Mouse (Mus musculus): ENCODE measurements at regions not wholly inside any gene's neighbourhood (a gene's known extent, or its start where the extent isn't known, plus 50 kb on each side); places are given as distances from the start of the nearest gene placed in this dataset.
A peak's percentile ranks its signal among the peaks of the same experiment; 100 is the strongest.

DNA sequence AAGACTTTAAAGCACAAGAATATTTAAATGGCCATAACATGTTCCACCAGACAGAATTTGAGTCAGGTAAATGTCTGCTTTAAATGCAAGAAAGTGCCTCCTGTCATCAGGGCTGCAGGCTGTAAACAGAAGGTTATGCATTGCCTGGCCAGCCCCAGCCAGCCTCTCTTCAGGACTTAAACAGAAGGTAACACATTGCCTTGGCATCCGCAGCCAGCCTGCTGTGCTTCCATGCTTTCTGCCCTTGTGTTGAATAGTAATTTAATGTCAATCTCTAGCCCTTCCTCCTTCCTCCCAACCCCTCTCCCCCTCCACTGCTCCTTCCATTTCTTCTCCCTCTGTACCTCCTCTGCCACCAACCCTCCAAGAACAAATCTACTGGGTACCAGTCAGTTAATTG lies 362.4 kb upstream of the Prickle1 start:
- DNase-seq: no peak

DNA sequence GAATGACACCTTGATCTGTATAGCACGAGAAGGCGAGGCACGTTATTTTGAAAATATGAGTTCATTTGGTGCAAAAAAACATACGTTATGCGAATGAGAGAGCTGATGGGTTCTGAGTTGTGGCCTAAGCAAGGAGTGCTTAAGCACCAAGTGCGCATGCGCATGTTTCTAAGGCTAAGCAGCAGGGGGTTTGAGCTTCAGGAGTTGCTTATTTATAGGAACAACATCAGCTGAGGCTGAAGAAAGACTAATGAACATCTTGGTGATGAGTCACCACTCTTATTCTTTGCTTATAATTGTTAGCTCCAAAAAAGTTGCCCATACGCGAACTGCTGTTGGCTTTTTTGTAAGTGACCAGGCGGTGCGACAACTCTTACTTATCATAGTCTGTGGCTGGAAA lies 361.1 kb upstream of the Prickle1 start:
- no peak for DNase-seq

DNA sequence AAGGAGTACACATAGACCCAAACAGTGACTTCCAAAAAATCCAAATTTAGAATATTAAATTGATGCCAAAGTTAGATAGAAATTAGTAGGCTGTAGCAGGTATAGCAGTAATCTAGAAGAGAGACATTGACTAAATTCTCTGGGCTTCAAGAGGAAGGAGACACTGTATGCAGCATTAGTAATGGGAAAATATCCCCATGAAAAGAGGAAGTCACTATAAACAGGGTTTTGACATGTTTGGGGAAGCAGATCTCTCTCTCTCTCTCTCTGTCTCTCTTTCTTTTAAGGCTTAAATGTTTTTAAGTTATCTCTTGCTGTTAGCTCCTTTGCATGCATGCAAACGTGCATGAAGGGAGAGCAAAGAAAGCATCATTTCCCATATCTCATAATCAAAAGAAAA lies 357.9 kb upstream of the Prickle1 start:
- no peak for DNase-seq

DNA sequence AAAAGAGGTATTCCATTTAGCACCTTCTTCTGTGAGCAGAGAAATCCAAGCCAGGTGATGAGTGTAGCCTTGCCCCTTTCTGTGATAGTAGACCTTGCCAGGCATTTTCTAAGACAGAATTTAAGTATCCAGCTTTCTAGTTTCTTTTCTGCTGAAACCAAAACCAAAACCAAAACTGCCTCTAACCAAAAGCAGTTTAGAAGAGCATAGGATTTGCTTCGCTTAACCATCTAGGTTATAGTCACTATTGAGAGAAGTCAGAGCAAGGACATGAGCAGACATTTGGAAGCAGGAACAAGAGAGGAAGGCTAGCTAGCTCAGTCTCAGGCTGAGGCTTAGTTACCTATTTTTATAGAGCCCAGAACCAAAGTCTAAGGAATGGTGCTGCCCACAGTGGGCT lies 354.8 kb upstream of the Prickle1 start:
- DNase-seq: no peak

DNA sequence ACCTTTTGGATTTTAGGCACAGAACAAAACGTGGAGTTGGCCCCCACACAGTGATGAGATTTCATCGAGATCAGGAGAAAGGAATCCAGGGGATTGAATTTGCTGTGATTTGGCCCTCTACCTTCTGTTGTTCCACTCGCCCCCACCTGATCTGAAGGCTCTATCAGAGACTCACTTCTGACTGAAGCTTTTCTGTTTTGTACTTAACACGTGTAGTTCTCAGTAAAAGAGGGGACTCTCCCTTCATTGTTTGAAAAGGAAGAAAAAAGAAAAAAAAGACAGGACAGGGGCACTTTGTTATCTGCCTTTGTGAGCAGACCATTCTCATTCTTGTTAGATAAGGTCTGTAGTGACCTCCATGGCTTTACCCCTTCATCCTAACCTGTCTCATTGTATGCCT lies 353.2 kb upstream of the Prickle1 start:
- DNase-seq: no peak

DNA sequence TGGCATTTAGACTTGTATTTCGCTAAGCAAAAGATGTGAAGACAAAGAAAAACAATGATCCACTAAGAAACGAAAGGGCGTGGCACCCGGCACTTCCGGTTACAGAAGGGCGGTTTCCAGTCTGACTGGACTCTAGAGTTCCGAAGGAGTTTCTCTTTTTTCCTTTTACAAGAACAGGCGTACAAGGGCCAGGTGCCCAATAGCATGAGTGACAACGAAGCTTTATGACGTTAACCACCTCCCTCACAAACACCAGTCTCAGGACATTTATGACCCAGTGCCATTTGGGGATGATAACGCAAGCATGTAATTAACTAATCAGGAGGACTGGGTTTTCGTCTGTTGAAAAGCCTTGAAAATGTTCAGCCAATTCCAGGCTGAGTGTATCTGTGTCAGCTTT lies 347.9 kb upstream of the Prickle1 start:
- DNase-seq: no peak

DNA sequence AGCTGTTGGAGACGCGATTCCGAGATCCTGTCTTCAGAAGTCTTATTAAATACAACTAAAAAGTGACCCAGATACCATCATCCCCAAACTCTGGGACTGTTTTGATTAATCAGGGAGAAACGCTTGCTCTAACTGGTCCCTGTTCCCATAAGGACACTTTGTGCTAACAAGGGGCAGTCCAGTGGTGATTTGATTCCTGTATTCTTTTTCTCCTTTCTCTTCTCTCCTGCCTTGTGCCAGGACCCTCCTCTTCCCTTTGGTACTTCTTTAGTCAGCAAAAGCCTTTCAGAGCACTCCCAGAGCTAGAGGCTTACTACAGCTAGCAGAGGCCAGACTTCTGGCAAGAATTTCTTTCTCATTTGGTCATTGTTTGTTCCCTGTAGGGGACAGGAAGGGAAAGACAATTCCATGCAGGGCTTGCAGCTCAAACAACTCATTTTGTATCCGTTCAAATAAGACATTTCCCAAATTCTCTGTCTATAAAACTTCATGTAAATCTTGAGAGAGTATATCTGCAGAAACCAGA lies 337.3 kb upstream of the Prickle1 start:
- DNase-seq: no peak

DNA sequence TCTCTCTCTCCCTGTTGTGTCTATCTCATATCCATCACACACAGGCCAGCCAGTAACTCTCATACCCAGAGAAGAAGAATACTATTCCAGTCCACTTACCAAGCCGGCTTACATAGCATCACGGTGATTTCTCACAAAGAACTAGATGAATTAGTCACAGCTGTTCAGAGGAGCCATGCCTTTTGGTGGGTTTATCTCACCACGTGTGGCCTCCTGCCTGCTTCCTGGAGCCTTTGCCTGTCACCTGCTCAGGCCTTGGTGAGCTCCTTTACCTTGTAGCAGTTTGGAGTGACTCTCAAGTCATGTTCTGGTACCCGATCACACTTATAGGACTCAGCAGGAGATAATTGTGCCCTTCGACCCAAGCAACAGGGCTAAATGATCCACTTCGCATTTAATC lies 331.2 kb upstream of the Prickle1 start:
- no peak for DNase-seq

DNA sequence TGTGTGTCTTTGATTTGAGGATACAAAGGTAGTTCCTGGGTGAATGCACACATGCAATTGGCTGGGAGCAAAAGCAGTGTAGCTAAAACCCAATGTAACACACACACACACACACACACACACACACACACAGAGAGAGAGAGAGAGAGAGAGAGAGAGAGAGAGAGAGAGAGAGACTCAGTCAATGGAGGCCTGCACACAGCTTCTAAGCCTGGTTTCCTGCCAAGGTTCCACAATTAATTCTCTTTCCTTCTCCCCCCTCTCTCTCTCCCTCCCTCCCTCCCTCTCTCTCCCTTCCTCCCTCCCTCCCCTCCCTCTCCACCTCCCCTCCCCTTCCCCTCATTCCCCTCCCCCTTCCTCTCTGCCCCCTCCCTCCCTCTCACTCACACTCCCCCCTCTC lies 330.6 kb upstream of the Prickle1 start:
- DNase-seq: no peak

DNA sequence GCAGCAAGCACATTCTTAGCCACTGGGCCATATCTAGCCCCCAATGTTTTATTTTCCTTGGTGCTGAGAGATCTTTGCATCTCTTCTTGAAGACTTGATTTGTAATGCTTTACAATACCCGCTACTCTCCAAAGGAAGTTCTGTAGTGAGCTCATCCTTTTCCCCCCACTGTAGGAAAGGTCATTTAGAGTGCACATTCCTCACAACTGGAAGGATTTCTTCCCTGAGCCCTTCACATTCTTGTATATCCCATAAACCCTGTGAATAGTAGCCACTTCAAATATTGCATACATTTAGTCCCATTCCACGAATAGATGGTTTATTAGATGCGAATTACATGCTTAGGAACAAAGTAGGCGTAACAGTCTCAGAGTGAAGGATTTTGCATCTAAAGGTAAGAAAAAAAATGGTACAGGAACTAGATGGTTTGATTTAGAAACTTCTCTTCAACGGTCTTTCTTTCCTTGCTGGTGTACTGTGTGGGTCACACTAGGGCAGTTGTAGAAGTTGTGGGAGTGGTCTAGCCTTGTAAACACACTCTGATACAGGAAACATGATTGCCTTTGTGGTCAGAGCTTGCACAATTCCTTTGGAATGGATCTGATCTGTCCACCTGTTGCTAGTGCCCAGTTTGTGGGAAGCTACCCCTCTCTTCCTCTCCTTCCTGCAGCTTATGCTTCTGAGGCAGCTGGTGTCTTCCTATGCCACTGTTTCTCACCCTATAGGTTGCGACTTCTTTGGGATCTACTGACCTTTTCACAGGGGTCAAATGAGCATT lies 326.0 kb upstream of the Prickle1 start:
- DNase-seq: no peak

DNA sequence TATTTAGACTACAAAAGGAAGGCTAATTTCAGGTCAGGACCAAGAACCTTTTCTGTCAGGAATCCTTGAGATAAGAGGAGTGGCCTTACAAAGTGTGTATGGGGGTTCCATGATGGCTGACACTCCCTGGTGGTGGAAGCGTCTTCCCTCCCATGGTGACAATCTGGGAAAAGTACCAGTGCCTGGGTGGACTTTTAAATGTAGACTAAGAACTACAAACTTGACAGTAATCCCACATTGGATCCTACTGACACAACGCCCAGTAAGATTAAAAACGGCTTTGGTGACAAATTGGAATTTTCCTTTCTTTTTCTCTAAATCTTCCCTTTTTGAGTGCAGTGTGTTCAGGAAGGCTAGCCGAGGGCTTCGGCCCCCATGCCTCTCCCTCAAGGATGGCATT lies 325.3 kb upstream of the Prickle1 start:
- no peak for DNase-seq

DNA sequence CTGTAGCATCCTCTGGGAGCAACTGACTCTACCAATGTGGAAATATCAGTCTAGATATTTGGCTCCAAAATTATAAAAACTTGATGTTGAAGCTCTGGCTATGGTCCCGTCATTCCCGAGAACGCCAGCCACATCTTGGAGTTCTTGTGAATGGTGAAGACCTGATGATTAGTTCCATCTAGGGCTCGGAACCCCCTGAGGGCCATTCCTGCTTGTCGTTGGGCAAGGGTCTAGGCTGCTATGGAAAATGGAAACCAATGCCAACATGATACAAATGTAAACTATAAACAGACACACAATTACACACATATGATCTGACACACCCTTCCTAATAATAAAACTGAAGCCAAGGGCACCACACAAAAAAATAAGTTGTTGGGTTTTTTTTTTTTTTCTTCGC lies 323.9 kb upstream of the Prickle1 start:
- DNase-seq: no peak

DNA sequence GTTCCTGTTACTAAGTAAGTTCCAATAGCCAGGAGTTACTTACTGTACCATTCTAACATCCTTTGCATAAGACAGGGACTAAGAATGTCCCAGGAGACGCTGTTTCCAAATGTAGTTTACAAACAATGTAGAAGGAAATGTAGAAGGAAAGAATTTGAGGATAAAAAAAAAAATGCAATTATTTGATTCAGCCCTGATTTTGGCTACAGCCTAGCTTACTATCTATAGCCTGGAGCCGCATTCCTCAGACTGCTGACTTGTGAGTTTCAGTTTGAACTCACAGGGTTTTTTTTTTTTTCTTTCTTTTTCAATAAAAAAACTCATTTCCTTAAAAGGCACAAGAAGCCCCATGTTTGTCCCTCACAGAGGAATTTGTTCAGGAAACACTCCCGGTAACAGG lies 321.2 kb upstream of the Prickle1 start:
- peak; percentile 24 for DNase-seq

DNA sequence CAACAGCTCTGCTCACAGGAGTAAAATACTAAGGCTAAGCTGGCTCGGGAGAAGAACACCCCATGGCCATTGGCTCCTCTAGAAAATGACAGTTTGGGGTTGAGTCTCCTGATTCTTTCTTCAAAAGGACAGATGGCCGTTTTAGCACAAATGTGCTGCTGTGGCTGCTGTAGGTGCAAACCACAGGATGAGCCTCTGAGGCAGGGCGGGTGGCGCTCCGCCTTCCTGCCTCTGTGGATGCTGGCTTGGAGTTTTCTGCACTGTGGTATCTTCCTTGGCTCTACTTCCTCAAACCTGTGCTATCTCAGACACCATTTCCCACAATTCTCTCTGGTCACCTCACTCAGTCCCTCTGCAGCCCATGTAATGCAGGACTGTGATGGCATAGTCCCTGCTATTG lies 317.8 kb upstream of the Prickle1 start:
- no peak for DNase-seq

DNA sequence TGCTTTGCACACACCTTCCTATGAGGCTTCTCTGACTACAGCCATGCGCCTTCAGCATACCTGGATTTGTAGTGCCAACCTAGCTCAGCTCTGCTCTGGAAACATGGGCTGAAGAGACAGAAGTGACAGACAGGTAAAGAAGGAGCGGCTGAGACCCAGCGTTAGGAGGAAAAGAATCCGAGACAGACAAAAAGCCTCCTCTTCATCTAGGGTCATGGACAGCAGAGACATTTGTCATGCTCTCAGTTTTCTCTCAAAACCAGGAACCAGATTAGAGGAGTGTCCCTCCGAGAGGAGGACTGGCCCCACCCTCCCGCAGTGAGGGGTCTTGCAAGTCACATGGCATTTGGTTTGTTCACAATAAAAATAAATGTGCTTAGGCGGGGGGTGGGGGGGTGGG lies 317.4 kb upstream of the Prickle1 start:
- DNase-seq: no peak

DNA sequence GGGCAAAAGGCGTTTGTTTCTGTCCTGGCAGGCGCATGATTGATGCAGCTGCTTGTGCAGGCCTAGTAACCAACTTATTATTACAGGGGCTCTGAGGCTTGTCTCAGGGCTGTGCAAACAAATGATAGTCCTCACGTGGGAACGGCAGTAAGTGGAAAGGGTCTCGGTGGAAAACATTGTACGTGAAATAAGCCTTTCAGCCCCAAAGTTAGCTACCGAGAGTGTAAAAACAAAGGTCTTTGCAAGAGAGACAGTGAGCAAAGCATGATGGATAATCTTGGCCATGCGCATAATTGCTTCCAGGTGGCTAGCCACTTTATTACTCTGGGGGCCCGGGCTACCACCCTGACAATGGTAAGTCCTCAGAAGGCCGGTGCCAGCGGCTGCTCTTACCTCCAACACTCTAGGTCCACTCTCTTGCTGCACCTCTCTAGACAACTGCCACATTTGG lies 315.3 kb upstream of the Prickle1 start:
- DNase-seq: no peak

DNA sequence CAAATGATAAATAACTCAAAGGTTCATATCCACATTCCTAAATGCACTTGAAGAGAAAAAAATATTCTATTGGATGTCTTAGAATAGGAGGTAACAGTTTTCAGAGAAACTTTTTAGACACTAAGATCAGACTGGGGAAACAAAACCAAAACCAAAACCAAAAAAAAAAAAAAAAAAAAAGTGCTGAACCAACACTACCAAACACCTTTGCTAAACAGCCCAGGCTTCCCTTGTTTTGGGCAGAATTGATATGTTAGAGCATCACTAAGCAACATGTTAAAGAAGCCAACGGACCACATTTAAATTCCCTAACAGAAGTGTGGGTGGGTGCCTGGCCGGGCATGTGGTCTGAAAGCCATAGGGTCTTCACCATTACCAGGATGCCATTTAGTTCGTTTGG lies 314.5 kb upstream of the Prickle1 start:
- no peak for DNase-seq

DNA sequence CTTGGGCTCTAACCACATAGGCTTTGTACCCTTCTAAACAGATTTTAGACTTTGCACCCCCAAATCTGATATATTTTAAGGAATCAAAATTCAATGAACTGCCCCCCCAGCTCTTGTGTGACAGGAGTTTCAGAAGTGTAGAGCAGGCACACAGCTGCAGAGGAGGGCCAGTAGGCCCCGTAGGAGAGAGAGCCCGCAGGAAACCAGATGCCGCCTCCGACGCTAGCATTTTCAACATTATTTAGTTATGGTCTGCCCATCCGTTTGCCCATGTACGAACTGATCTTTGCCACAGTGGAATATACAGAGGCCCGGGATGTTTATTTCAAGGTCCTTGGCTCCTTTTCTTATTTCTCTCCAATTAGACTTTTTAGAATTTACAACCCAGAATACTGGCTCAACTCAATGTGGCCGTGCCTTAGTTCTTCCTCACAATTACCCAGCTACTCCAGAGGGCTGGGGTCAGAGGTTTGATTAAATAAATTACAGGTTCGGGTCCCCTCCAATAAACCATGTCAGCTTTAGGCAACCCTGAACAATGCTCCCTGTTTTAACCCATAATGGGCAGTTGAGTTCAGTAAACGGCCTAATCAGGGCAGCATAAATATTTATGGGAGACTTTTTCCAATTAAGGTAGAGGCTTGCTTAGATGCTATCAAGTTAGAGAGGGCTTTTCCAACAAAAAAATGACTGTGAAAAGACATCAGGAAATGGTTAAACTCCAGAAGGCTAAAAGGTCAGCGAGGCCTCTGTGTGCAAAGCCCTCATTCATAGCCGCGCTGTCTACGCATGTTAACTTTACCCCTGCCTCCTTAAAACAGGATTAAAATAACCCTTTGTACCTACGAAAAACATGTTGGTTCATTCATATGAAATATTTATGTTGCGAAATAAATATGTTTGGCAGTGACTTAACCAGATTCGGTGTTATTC lies 308.2 kb upstream of the Prickle1 start:
- DNase-seq: no peak

DNA sequence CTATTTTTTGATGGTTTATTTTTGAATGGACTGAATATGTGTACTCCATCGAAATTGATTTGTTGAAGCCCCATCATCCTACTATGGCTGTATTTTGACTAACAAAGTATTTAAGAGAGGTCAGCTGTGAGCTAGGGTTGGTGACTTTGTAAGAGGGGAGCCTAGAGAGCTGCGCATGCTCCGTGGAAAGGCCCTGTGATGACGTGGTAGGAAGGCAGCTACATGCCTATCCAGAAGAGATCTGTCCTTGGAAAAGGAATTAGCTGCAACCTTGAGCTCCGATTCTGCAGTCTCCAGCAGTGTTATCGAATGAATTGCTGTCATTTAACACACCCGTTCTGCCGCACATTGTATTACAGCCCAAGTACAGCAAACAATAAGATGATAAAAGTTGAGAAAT lies 287.1 kb upstream of the Prickle1 start:
- no peak for DNase-seq

DNA sequence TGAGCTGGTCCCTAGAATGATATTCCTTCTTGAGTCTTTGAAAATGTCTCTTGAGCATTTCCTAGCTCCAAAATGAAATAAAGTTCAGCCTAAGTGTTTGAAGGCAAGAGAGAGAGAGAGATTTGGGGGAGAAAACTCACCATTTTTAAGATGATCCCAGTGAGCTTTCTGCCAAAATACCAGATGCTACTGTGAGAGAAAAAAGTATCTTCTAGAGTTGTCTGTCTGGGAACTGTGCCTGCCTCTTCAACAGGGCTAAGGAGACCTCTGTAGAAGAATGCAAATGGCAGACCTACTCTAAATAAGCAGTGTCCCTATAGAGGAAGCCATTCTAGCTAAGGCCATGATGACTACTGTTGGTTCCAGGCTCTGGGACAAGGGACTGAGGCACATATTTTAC lies 285.6 kb upstream of the Prickle1 start:
- DNase-seq: no peak

DNA sequence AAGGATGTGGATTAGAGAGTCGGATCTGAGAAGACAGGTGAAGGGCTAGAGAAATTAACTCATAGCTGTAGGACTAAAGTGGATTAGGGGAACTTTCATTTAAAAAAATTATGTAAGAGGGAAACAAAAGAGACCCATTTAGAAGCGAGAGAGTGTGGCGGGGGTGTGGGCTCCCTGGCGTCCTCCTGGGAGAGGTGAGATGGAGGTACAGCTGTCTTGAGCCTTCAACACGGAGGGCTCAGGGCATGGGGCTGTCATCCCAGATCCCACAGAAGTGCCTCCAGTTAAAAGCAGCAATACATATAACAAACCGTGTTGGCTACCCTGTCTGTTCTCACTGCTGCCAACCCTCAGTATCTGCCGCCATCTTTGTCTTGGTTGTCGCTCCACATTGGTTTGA lies 284.6 kb upstream of the Prickle1 start:
- no peak for DNase-seq

DNA sequence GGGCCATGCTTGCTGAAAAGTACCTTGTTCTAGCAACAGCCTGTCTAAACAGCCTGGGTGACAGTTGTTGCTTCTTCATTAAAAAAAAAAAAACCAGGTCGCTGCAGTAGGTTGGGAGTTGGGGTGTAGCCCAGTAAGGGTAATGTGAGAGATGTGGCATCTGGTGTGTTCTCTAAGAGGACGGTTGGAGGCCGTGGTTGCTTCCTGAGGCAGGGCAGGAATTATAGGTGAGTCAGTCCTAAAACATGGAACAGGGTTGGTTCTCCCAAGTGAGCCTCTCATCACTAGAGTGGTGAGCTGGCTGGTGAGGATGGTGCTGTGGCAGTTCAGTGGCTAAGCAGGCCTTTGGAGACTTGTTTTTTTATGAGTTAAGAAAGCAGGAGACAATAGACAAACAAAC lies 283.3 kb upstream of the Prickle1 start:
- DNase-seq: no peak

DNA sequence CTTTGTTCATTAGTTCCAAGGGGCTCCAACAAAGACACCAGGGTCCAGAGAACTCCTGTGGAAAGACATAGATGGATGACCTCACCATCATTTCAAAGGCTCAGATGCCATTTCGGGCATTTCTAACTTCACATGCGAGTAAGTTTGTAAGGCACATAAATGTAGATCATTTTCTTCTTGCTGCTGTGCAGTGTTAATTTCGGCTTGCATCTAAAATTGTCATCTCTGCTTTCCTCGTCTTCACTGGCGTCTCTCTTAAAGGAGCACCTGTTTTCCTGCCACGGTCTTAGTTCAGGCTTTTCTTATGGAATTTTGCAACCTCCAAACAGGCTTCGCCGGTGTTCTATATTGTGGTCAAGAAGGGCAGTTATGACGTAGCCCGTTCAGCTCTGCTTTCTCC lies 280.6 kb upstream of the Prickle1 start:
- no peak for DNase-seq

DNA sequence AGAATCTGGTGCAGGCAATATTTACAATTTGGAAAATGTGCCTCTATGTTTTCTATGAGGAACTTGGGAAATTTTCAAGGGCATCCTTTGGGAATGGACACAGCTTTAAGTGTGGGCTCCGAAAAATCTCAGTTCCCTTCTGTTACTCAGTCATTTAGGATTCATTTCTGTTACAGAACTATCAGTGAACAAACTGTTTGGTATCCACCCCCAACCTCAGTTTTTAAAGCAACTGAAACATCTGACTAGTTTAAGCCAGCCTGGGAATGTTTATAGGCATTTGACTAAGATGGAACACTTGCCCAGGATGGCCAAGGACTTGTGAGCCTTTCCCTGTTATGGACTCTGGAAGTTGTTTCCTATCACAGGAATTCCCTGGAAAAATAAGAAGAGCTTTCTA lies 280.0 kb upstream of the Prickle1 start:
- no peak for DNase-seq
